Mouse (Mus musculus): Measurements from ENCODE around the gene Clvs2.

The Clvs2 gene

GRCm38 (mm10) chr10:33624131-33624879, at the start of gene Clvs2:
Gene Clvs2, minus strand, starts transcription at chr10:33624769.
- DNase-seq (ENCODE audit: extremely low spot score): peak; percentile 51

DNA sequence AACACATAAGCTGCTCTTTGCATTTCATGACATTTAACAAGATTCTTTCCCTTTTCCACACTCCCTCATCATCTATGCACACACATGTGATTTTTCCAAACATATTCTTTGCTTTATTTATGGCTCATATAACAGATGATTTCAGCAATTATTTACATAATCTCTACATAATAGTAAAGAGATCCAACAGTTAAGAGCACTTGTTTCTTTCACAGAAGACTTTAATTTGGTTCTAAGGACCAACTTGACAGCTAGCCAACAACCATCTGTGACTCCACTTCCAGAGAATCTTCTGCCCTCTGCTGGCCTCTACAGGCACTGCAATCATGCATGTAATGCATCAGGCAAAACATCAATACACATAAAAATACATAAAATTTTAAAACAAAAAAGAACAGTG, 28.6 kb upstream of the Clvs2 start:
- peak; percentile 32 for DNase-seq (ENCODE audit: extremely low spot score)

- DNase-seq (ENCODE audit: extremely low spot score): peak; percentile 0
Observed at GRCm38 (mm10) chr10:33623577-33623991, 985 bp downstream of the Clvs2 start.

- DNase-seq (ENCODE audit: extremely low spot score): no peak
Observed at GRCm38 (mm10) chr10:33622700-33623099, 1.9 kb downstream of the Clvs2 start.

- DNase-seq (ENCODE audit: extremely low spot score): no peak
Observed at GRCm38 (mm10) chr10:33616207-33616606, 8.4 kb downstream of the Clvs2 start.

DNA sequence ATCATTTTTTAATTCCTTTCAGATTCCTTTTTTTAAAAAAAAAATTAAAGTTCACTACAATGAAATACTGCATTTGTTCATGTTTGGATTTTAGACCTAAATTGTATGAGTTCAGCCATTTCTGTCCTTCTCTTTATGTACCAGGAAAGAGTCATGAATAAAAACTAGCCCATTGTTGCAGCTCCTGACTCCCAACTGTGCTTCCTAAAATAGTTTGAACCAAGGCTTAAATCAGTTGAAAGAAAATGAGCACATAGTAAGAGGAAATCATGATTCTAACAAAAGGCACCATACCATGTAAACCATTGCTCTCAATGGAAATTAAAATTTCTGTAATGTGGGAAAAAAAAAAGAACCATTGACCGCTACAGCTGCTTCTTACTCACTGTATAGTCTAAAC, 11.4 kb downstream of the Clvs2 start:
- no peak for DNase-seq (ENCODE audit: extremely low spot score)

- no peak for DNase-seq (ENCODE audit: extremely low spot score)
Observed at GRCm38 (mm10) chr10:33592732-33593131, 31.8 kb downstream of the Clvs2 start.

DNA sequence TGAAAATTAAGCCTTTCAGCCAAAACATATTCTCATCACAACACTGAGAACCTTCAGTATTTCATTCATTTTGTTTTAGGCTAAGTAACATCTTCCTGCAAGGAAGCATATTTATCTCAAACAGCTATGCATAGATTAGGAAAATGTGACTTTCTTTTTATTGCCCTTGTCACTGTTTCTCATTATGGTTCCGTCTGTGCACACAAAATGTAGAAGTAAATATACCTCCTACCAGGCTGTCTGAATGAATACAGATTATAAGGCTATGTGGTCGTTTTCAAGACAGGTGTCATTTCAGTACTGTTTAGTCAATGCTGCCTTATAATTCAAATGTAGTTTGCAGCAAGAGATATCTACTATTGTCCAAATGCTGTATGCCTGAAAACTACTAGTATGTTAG, 35.8 kb downstream of the Clvs2 start:
- DNase-seq (ENCODE audit: extremely low spot score): no peak

DNA sequence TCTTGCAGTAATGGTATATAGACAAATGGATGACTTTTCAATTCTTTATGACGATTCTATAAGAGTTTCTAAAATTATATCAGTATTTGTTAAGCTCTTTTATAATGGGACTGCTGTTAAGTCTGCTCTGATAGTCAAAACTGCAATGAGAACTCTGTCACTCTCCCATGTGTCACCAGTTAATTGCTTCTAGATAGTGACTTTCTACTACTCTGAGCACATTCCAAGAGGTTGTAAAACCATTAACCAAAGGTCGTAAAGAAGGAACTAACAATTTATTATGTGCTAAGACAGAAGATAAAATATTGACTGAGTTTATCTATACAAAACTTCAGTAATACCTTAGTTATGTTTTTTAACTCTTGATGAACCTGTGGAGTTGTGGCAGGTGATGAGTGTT, 37.5 kb downstream of the Clvs2 start:
- DNase-seq (ENCODE audit: extremely low spot score): no peak

GRCm38 (mm10) chr10:33558081-33558480, 66.5 kb downstream of the Clvs2 start:
- no peak for DNase-seq (ENCODE audit: extremely low spot score)

DNA sequence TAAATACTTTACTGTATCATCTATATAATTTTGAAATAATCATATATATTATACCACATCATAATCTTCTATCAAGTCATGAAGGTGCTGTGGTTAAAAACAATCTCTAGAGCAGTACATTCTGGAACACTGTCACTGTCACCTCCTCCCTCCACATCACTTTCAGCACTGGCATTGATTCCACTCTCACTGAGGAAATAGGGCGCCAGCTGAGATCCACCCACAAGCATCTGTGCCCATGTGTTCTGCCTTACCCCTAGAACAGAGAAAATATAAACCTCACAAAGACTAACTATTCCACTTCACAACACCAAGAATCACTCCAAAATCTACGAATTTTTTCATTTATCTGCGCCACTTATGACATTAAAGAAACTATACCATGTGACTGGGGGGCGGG, 84.2 kb downstream of the Clvs2 start:
- DNase-seq (ENCODE audit: extremely low spot score): no peak
